Mouse (Mus musculus): Measurements from ENCODE around the gene Mpi.

The Mpi gene

GRCm38 (mm10) chr9:57560861-57561710 is 8.5 kb upstream of the Mpi start, which contains the start of gene Scamp2:
Gene Scamp2 (plus strand): TSS chr9:57560943.
- peak; percentile 87 for DNase-seq (ENCODE audit: low spot score)

DNA sequence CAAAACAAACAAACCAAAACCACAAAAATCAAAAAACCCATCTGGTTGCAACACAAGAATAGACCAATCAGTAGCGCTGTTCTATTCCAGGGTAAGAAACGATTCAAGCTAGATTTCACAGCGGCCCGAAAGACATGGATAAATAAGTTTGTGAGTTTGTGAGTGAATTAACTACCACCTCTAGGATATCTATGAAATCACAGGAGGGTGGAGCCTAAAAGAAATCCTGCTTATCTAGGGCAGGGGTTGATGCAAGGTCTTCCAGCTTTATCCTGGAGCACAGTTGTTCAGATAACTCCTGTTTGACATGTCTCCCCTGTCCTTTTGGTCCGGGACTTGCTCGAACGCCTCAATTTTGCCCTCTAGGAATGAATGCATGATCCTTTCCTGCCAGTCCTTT is 7.7 kb upstream of the Mpi start:
- no peak for DNase-seq (ENCODE audit: low spot score)

- no peak for DNase-seq (ENCODE audit: low spot score)
Measured at GRCm38 (mm10) chr9:57559568-57559967, 7.0 kb upstream of the Mpi start.

GRCm38 (mm10) chr9:57558625-57559024 is 6.1 kb upstream of the Mpi start:
- no peak for DNase-seq (ENCODE audit: low spot score)

GRCm38 (mm10) chr9:57557215-57557614 is 4.7 kb upstream of the Mpi start:
- no peak for DNase-seq (ENCODE audit: low spot score)

DNA sequence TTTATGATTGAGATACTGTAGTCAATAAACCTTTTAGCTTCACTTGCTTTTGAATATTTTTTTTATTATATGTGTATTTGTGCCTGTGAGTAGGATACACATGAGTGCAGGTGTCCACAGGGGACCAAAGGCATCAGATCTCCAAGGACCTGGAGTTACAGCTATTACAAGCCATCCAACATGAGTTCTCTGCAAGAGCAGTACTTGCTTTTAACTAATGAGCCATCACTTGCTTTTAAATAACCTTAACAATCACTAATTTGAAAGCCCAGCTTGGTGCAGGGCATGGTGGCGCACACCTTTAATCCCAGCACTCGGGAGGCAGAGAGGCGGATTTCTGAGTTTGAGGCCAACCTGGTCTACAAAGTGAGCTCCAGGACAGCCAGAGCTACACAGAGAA is 2.2 kb upstream of the Mpi start:
- no peak for DNase-seq (ENCODE audit: low spot score)

- no peak for DNase-seq (ENCODE audit: low spot score)
Measured at GRCm38 (mm10) chr9:57553119-57553518, 556 bp upstream of the Mpi start.

- no peak for DNase-seq (ENCODE audit: low spot score)
Measured at GRCm38 (mm10) chr9:57550126-57550862, 2.3 kb downstream of the Mpi start.

- no peak for DNase-seq (ENCODE audit: low spot score)
Measured at GRCm38 (mm10) chr9:57549186-57549585, 3.4 kb downstream of the Mpi start.

DNA sequence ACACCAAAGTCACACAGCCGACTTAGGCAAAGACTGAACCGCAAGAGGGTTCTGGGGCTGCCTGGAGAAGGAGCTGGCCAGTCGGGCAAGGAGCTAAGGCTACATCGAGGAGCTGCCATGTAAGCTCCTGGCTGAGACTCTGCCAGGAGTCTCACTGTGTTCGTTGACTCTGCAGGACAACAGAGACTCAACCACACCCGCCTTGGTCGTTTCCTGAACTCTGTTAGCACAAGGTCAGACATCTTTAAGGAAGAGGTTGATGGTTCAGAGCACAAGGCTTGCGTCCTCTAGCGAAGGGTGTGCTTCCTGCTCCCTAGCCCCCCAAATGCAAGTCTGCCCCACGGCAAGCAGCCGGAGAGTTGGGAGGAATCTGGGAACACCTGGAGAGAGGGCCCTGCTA is 4.7 kb downstream of the Mpi start:
- DNase-seq (ENCODE audit: low spot score), result no peak

GRCm38 (mm10) chr9:57547287-57547686 is 5.3 kb downstream of the Mpi start:
- no peak for DNase-seq (ENCODE audit: low spot score)

DNA sequence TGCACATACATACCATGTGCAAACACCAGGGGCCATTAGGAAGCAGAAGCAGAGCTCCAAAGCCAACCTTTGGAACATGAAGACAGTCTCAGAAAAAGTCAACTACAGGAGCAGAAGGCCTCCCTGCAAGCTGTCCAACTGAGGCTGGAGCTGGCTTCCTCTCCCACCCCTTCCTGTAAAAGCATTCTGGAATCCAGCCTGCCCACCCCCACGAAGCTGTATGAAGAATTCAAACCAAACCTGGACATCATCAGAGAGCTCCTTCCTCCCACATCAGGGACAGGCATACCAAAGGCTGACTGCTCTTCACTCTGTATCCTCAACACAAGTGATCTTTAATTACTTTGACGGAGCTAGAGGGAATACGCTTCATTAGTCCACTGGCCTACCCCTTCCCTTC is 8.6 kb downstream of the Mpi start:
- DNase-seq (ENCODE audit: low spot score), result no peak

DNA sequence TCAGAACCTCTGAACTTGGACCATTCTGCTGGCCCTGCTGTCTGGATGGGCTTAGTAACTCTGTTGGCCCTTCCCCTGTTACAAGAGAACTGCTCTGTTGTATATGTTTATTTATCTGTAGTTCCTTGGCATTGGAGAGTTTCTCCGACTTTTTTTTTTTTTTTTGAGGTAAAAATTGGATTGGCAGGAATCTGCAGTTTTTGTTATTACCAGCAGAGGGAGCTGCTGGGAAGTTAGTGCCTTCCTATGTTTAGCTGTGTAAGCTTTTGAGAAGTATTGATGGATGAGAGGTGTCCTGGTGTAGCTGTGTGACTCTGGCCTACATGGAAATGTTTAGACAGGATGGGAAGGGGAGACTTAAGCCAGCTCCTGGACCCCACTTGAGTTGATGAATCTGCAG is 11.3 kb downstream of the Mpi start:
- no peak for DNase-seq (ENCODE audit: low spot score)

- no peak for DNase-seq (ENCODE audit: low spot score)
Measured at GRCm38 (mm10) chr9:57539550-57539949, 13.0 kb downstream of the Mpi start.

GRCm38 (mm10) chr9:57537728-57538181 is 14.8 kb downstream of the Mpi start:
- DNase-seq (ENCODE audit: low spot score), result no peak

- DNase-seq (ENCODE audit: low spot score), result peak; percentile 73
Measured at GRCm38 (mm10) chr9:57537044-57537727, 15.4 kb downstream of the Mpi start, which contains the start of gene Fam219b. Gene Fam219b (plus strand): TSS chr9:57537528.

DNA sequence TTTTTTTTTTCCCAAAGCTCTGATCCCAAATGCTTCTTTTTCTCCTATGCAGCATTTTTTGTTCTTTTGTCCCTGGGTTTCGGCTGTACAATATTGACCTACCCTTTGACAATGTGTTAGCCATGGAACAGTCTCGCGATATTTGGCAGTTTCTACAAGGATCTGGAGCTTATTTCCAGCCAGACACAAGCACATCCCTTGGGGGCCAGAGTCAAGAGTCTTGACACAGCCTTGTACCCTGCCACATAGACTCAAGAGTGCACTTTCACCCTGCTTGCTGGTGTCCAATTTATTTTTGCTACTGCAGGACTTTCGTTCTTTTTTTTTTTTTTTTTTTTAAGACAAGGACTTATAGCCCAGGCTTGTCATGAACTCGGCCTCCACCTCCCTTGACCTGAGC is 16.2 kb downstream of the Mpi start:
- no peak for DNase-seq (ENCODE audit: low spot score)

DNA sequence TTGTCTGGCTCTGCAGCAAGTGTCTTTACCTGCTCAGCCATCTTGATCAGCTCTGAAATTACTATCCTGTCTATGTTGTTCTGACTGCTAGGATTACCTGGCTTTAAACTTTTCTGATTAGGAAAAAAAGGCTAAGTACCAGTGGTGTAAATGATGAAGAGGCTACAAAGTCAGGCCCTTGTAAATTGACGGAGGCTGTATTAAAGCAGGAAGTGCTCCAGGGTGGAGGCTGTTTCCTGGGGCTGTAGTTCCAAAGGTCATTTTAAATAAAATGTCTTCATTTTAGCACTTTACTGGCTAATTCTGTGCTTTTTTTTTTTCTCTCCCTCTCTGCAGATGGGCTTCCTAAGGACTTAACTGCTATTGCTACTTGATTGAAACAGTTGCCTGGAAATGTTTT is 20.6 kb downstream of the Mpi start:
- DNase-seq (ENCODE audit: low spot score), result no peak

- DNase-seq (ENCODE audit: low spot score), result no peak
Measured at GRCm38 (mm10) chr9:57526435-57526834, 26.1 kb downstream of the Mpi start.

DNA sequence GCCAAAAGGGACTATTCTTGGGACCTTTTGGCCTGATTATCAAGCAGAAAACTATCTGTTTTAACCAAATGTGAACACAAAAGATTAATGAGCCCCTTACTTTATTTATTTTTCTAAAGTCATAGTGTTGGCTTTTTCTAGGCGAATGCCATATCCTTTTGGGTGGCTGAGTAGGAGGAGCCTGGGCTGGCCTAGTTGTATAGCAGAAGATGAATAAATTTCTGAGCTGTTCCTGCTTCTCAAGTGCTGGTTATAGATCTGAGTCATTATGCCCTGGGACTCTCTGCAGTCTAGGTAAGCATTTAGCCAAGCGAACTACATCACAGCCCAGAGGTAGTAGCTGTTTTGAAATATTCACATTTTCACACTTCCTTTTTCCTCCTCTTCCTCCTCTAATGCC is 27.0 kb downstream of the Mpi start:
- no peak for DNase-seq (ENCODE audit: low spot score)

DNA sequence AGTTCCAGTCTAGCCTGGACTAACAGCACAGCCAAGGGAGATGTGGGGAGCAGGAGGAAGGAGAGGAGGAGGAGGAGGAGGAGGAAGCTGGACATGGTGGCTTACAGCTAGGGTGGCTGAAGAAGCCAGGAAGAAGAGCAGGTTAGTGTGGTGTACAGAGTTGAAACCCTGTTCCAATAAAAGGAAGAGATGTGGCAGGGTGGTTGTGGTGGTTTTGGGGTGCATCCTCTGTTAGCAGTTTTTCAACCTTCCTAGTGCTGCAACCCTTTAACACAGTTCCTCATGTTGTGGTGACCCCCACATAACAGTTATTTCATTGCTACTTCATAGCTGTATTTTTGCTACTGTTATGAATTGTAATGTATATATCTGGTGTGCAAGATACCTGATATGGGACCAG is 28.1 kb downstream of the Mpi start:
- no peak for DNase-seq (ENCODE audit: low spot score)

DNA sequence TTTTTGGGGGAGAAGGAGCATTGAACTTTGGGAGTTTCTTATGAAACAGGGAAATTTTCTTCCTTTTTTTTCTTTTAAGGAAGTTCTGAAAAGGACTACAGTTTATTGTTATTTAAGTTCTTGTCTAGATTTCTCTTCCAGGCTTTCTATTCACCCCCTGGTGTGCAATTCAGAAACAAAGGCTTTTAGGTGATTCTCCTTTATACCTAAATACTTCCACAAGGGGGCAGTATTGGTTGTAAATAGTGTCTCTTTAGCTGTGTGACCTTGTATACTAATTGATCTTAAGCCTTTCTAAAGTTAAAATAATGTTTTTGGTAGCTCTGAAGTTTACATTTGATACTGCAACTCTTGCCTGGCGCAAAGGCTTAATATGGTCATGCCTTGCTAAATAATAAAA is 28.8 kb downstream of the Mpi start:
- peak; percentile 54 for DNase-seq (ENCODE audit: low spot score)

DNA sequence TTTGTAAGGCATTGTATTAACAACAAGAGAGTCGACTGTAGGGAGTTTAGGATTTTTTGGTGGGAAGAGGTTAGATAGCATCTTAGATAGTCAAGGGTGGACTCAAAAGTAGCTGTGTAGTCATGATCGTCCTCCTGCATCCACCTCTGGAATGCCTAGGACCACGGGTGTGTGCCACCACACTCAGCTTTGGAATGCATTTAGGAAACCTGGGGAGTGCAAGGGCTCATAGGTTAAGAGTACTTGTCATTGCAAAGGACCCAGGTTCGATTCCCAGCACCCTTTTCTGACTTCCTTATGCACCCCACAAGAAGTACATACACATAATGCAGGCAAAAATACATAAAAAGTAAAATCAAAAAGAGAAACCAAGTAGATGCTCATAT is 29.7 kb downstream of the Mpi start:
- no peak for DNase-seq (ENCODE audit: low spot score)

All from layer of hippocampus, adult 9-10 months (tissue).